6 mouse cellular contexts compared by ENCODE assay signal in the genomic region with DNA sequence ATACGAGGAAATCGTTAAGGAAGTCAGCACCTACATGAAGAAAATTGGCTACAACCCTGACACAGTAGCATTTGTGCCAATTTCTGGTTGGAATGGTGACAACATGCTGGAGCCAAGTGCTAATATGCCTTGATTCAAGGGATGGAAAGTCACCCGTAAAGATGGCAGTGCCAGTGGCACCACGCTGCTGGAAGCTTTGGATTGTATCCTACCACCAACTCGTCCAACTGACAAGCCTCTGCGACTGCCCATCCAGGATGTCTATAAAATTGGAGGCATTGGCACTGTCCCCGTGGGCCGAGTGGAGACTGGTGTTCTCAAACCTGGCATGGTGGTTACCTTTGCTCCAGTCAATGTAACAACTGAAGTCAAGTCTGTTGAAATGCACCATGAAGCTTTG.
DNase-seq lines count a peak whose midpoint lies in the region; ATAC-seq and TF ChIP-seq lines count a peak whose summit lies in the region.
"Not testable (repeated sequence)": the region's sequence is repeated elsewhere in the genome, so short reads cannot be mapped to it uniquely, and the experiment has no call there.

No protein-coding gene starts in this region.

- DNase-seq in cerebellum, postnatal 10 days = peak; percentile 51 to 71
- peak; percentile 41 to 62 for DNase-seq in cerebellum, postnatal 14 days
- DNase-seq in cerebellum, postnatal 25 days = peak; percentile 6 to 12
- DNase-seq in heart, adult 11 months = peak; percentile 35
- DNase-seq in left cerebral cortex, postnatal 4 days = peak; percentile 33
- peak; percentile 5 for DNase-seq in midbrain, postnatal 0 days (ENCODE audit: low spot score)

- ATAC-seq in midbrain, postnatal 0 days (ENCODE audit: low FRiP score) = not testable (repeated sequence)

- WGBS in midbrain, postnatal 0 days = 93% methylated on average over 8 of the region's 8 CpGs

- not testable (repeated sequence) for H3K4me3 ChIP-seq in midbrain, postnatal 0 days (ENCODE audit: low read depth, low read length)

- H3K9ac ChIP-seq in midbrain, postnatal 0 days (replicated peaks; ENCODE audit: low read length, poor library complexity, severe bottlenecking) = not testable (repeated sequence)

- not testable (repeated sequence) for H3K36me3 ChIP-seq in midbrain, postnatal 0 days (ENCODE audit: insufficient read depth, low read length)

- H3K4me2 ChIP-seq in midbrain, postnatal 0 days (ENCODE audit: low read depth, low read length, poor library complexity, severe bottlenecking) = not testable (repeated sequence)

- not testable (repeated sequence) for H3K9me3 ChIP-seq in midbrain, postnatal 0 days (ENCODE audit: low read length)

- not testable (repeated sequence) for H3K4me1 ChIP-seq in midbrain, postnatal 0 days (ENCODE audit: insufficient read depth, low read length)

- H3K27me3 ChIP-seq in midbrain, postnatal 0 days (ENCODE audit: insufficient read depth, low read length) = not testable (repeated sequence)

- not testable (repeated sequence) for TF ChIP-seq CTCF in midbrain, postnatal 0 days (IDR thresholded peaks at IDR 0.05)

- intact Hi-C loops in left cerebral cortex, postnatal 4 days (cut with DNase I) = not testable (repeated sequence)

- not testable (repeated sequence) for H3K27ac ChIP-seq in midbrain, postnatal 0 days (ENCODE audit: low read depth, low read length)

Comparison
In these comparisons a context has a peak if more than half of its experiments do, and no peak if none do; other contexts are left out.
1. DNase-seq: peak in every context shown above with its lines; median percentile 61 in cerebellum, postnatal 10 days; 52 in cerebellum, postnatal 14 days; 35 in heart, adult 11 months; 33 in left cerebral cortex, postnatal 4 days; 9 in cerebellum, postnatal 25 days; 5 in midbrain, postnatal 0 days.